Mouse (Mus musculus) kidney, adult 2 months (tissue): ENCODE results near the gene Tmem123. TPM values are rescaled to one million over a fixed set of nuclear protein-coding genes. Genes with fewer than 3 reads are reported as not detected.

Source experiments
- DNase-seq: peaks from one replicate; pipeline ENCODE4 v3.0.0; 2021
- H3K27ac ChIP-seq: fragments of 200-500 bp; 2 replicates; pipeline ENCODE4 v1.5.1; 2012; ENCODE audit warnings: low read depth, low read length, control low read depth, inconsistent platforms; ENCODE audit not compliant: insufficient read depth
- H3K27me3 ChIP-seq: fragments of 200-500 bp; replicated peaks from 2 replicates; pipeline ENCODE4 v1.6.1; 2012; ENCODE audit warnings: mild to moderate bottlenecking, moderate library complexity, low read length, inconsistent platforms; ENCODE audit not compliant: control insufficient read depth, insufficient read depth
- H3K36me3 ChIP-seq: fragments of 200-500 bp; 2 replicates; pipeline ENCODE4 v1.6.1; 2012; ENCODE audit warnings: mild to moderate bottlenecking, moderate library complexity, low read length, inconsistent platforms; ENCODE audit not compliant: control insufficient read depth, insufficient read depth
- H3K4me1 ChIP-seq: fragments of 200-500 bp; 2 replicates; pipeline ENCODE4 v1.6.1; 2011; ENCODE audit warnings: low read length; ENCODE audit not compliant: control insufficient read depth, insufficient read depth
- H3K4me3 ChIP-seq: fragments of 200-500 bp; 2 replicates; pipeline ENCODE4 v1.5.1; 2011; ENCODE audit warnings: mild to moderate bottlenecking, low read depth, low read length, control low read depth; ENCODE audit not compliant: insufficient read depth
- CTCF ChIP-seq: fragments of 200-500 bp; conservative IDR thresholded peaks from 2 replicates; pipeline ENCODE4 v1.5.1; 2011; ENCODE audit warnings: low read depth, mild to moderate bottlenecking, control low read depth, low read length, moderate library complexity, mixed read lengths; ENCODE audit not compliant: insufficient read depth, insufficient read length
- POLR2A ChIP-seq: fragments of 200-500 bp; IDR thresholded peaks from one replicate; pipeline ENCODE4 v1.6.1; 2011; ENCODE audit warnings: low read depth, low read length, control low read depth
- WGBS: fragments of 180-500 bp; shearing (Covaris S2); methylation state at CpG from one replicate; pipeline ENCODE4 v1.1.7; 2018; 5-methylcytosine and 5-hydroxymethylcytosine counted together
- polyA plus RNA-seq: library from polyadenylated mRNA; depleted of rRNA; stranded (reverse); fragments of >200 nt; gene quantifications from 2 replicates; pipeline ENCODE4 v1.2.3, GENCODE M21; 2012

Tmem123 gene
- polyA plus RNA-seq, 1 experiment: 43.7 TPM

GRCm38 (mm10) chr9:7748881-7749280, 15.0 kb upstream of the Tmem123 start:
- TF ChIP-seq POLR2A (no peak), CTCF (no peak)
- DNase-seq: no peak
- no peaks in the 10 kb centered on the region for H3K36me3 ChIP-seq
- H3K27ac ChIP-seq: no peak overlapping the region
- WGBS: 87% methylated on average over 3 of the region's 3 CpGs
- no peaks in the 10 kb centered on the region for H3K27me3 ChIP-seq
- H3K4me1 ChIP-seq: no peaks in the 10 kb centered on the region
- H3K4me3 ChIP-seq: no peak overlapping the region

- DNase-seq: no peak
- H3K27me3 ChIP-seq: no peaks in the 10 kb centered on the region
- no peak overlapping the region for H3K4me3 ChIP-seq
- TF ChIP-seq POLR2A: no peak
- no peak for TF ChIP-seq CTCF
- 70% methylated on average over 4 of the region's 4 CpGs for WGBS
- H3K27ac ChIP-seq: no peak overlapping the region
- no peaks in the 10 kb centered on the region for H3K36me3 ChIP-seq
- H3K4me1 ChIP-seq: no peaks in the 10 kb centered on the region
Observed at GRCm38 (mm10) chr9:7749537-7749936, 14.3 kb upstream of the Tmem123 start.

DNA sequence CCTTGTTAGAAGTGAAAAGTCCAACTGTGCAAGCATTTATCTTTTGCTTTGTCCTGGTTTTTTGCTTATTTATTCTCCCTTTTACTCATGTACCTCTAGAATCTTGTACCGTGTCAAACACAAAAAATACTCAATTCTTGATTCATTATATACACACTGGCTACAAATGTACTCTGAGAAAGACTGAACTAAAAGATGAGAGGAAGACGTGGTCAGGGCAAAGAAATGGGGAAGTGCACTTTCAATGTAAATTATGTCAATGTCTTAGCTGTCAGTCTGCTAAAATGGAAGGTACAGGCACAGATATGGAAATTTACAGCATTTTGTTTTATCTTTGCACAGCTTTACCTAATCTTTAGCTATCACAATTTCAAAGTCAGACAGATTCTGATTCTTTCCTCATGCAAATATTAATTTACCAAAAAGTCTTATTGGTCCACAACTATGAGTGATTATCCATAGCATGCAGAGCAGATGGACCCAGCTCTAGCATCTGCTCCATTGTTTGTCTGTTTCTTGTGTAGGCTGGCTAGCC, 7.9 kb upstream of the Tmem123 start:
- H3K27ac ChIP-seq: no peak overlapping the region
- H3K27me3 ChIP-seq: no peaks in the 10 kb centered on the region
- TF ChIP-seq POLR2A (no peak), CTCF (no peak)
- no peaks in the 10 kb centered on the region for H3K36me3 ChIP-seq
- H3K4me3 ChIP-seq: no peak overlapping the region
- 81% methylated on average over 2 of the region's 2 CpGs for WGBS
- DNase-seq: no peak
- no peaks in the 10 kb centered on the region for H3K4me1 ChIP-seq

GRCm38 (mm10) chr9:7761906-7762455, 1.9 kb upstream of the Tmem123 start:
- peaks cover 4% of the 10 kb centered on the region; the same call in 1 of the 2 replicates for H3K4me1 ChIP-seq
- no peak overlapping the region for H3K27ac ChIP-seq
- no peak overlapping the region for H3K4me3 ChIP-seq
- WGBS: 78% methylated on average over 17 of the region's 17 CpGs
- no peak for DNase-seq
- no peaks in the 10 kb centered on the region for H3K36me3 ChIP-seq
- TF ChIP-seq CTCF (no peak), POLR2A (no peak)
- H3K27me3 ChIP-seq: no peaks in the 10 kb centered on the region

DNA sequence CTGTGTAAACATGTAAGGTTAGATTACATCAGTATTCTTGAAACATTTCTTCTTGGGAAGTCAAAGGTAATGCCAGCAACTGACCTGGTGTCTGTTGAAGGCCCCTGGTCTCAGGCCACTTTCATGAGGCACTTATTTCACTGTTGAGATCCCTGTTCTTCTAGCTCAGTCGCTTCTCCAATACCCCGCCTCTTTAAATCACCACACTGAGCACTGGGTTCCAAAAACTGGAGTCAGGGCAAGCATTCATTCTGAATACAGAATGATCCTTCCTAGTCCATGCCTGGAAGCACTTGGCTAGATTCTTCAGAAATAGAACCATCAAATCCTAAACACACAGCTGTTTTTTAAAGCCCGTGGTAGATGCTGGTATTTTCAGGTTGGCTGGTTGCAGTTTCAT, 1.1 kb upstream of the Tmem123 start:
- peaks cover 4% of the 10 kb centered on the region; the same call in 1 of the 2 replicates for H3K4me1 ChIP-seq
- no peak for DNase-seq
- H3K27ac ChIP-seq: no peak overlapping the region
- 90% methylated on average over 3 of the region's 3 CpGs for WGBS
- TF ChIP-seq POLR2A (no peak), CTCF (no peak)
- H3K27me3 ChIP-seq: no peaks in the 10 kb centered on the region
- no peaks in the 10 kb centered on the region for H3K36me3 ChIP-seq
- H3K4me3 ChIP-seq: no peak overlapping the region

DNA sequence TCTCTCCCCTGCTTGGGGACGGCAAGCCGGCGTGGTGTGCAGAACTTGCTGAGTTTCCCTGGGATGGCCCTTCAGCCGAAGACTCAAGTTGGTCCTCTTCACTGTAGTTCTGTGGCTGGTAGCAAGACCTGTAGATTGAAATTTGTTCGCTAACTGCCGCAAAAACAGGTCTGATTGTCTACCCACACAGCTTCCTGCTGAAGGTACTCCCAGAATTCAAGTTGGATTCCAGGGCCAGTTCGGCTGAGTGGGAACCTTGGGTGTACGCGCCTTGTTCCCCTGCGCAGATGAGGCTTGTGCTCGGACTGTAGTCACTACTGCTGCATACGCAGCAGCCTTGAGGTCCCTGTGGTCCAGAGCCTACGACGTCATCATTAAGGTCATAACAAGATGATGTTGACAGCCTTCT, 626 bp downstream of the Tmem123 start:
- Histone ChIP-seq H3K27me3 (no peaks in the 10 kb centered on the region), H3K4me1 (peaks cover 4% of the 10 kb centered on the region; the same call in 1 of the 2 replicates), H3K4me3 (peak overlapping the region; percentile 89), H3K36me3 (no peaks in the 10 kb centered on the region), H3K27ac (peak overlapping the region; percentile 65)
- WGBS: under 1% methylated on average over 14 of the region's 14 CpGs
- TF ChIP-seq CTCF (no peak), POLR2A (no peak)
- DNase-seq: peak; percentile 50

DNA sequence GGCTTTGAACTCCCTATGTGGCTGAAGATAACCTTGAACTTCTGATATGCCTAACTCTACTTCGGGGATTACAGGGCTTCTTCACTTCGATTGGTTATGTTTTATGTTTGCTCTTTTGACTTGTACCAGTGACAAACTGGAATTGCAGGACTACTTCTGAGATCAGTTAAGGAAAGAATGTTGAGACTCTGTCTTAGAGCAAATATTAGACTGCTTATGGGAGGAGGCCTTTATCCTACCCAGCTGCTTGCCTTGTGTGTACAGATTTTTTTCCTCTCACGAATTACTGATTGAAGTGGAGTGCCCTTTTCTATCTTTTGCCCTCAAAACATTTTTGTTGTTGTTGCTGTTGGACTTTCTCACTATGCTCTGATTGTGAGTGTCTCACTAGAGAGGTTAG, 1.4 kb downstream of the Tmem123 start:
- H3K27me3 ChIP-seq: no peaks in the 10 kb centered on the region
- no peak overlapping the region for H3K4me3 ChIP-seq
- 52% methylated on average over 3 of the region's 3 CpGs for WGBS
- TF ChIP-seq CTCF (no peak), POLR2A (no peak)
- DNase-seq: no peak
- H3K27ac ChIP-seq: no peak overlapping the region
- H3K4me1 ChIP-seq: peaks cover 4% of the 10 kb centered on the region; the same call in 1 of the 2 replicates
- no peaks in the 10 kb centered on the region; the same call in 1 of the 2 replicates for H3K36me3 ChIP-seq
